Mouse (Mus musculus) embryonic stem cell, embryonic (primary cell): ENCODE measurements at regions not wholly inside any gene's neighbourhood (a gene's known extent, or its start where the extent isn't known, plus 50 kb on each side); places are given as distances from the start of the nearest gene placed in this dataset.

Experiments used
- CTCF ChIA-PET, 4 experiments: fragments of 300-600 bp in 2 of 4; fragments of 350-600 bp in 2 of 4; sonication (Branson Sonifier 250); formaldehyde crosslinking; loops; one replicate each; lab custom pipeline; 2022; ENCODE audit warnings: inconsistent platforms in 2 of 4; lab: Charles Lee
- POLR2A ChIA-PET, 4 experiments: fragments of 300-600 bp in 2 of 4; fragments of 350-600 bp in 2 of 4; sonication (Branson Sonifier 250); formaldehyde crosslinking; loops; one replicate each; lab custom pipeline; 2022; ENCODE audit warnings: antibody characterized with exemption in 4 of 4, inconsistent platforms in 1 of 4; lab: Charles Lee

DNA sequence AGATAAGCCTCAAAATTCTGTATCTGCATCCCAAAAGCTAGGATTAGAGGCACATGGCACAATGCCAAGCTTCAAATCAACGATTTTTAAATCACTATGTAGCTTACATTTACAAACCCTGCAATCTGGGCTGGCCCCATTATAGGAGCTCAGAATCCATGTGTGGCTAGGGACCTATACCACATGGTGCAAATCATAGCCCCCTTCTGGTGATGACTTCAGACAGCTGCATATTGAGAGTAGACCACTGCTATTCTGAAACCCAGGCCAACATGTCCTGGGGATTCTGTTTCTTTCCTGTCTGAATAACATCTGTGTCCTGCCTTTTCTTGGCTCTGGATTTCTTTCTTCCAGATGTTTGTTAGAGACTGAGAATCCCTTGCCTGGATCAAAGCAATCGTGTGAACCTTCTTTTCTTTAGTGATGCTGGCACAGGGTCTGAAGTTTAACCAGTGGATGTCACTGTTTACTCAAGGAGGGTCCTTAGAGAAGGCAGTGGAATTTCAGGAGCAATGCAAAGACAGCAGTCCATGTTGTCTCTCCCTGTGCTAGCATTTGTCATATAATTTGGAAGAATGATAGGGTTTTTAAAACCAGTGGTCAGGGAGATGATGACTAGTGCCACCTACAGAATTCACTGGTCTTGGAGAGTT, 171.7 kb upstream of the Ghitm start:
- ChIA-PET POLR2A (no interaction called here), CTCF (no interaction called here)

DNA sequence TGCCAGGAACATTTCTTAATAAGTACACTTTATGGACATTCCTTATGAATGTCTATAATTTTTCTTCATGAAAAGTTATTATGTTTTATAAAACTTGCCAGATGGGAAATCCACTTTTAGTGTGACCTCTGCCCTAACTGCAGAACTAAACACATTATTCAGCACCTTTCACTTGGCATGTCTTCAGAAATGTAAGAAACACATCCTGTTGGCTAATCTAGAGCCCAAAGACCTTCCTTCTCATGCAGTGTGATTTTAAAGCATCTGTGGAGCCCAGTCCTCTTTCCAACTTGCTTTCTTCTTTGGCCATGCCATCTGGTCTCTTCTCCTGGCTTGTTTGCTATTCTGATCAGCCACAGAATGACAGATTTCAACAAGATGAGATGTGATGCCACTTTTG, 163.6 kb upstream of the Ghitm start:
- CTCF ChIA-PET: no interaction called here
- POLR2A ChIA-PET: no interaction called here

DNA sequence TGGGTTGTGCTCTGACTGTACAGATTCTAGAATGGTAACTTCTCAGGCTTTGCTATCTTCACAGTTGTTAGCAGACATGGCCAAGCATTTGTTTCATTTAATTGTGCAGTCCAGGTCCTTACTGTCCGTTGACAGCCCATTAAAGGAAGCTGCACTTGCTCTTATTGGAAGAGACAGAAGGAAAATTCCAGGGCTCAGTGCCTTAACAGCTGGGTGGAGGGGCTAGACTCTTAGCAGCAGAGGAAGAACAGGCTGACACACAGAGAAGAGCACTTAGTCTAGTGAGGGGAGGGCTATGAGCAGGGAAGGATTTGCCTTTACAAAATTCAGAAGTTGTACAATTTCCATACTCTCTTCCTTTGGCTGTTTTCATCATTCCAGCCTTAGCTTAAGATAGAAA, 161.5 kb upstream of the Ghitm start:
- POLR2A ChIA-PET: no interaction called here
- CTCF ChIA-PET: no interaction called here

DNA sequence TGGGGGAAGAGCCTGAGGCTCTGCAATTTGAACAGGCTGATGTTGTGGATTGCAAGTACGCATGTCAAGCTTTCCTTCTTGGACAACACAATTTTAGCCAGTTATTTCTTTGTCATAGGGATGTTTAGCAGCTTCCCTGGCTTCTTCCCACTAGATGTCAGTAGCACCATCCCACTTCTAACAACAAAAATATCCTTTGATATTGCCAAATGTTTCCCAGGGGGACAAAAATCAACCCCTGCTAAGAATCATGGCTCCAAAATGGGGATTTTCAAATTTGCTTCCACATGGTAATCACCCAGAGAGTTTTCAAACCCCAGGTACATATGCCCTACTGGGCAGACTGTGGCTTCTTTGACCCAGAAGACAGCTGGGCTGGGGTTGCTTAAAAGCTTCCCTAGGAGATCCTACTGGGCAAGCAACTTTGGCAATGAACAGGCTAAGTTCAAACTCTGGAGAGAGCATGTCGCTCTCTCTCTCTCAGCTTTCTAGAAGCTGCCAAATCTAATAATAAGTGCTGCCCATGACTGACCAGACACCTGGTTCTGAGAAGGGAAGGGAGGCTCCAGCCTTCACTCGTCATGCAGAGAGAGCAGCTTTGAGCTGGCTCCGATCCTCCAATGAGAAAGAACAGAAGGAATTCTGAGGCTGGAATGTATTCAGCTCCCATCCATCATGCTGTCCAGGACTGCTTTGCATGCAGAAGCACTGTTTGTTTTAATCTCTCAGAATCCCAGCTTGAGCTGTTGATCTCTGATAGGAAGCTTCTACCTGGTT, 157.2 kb upstream of the Ghitm start:
- POLR2A ChIA-PET: interaction anchor here in 1 of 4 experiments (0.6 kb wide), 1 partner anchor 418 kb away, joined by 7 read pairs; no protein-coding TSS in a partner anchor

DNA sequence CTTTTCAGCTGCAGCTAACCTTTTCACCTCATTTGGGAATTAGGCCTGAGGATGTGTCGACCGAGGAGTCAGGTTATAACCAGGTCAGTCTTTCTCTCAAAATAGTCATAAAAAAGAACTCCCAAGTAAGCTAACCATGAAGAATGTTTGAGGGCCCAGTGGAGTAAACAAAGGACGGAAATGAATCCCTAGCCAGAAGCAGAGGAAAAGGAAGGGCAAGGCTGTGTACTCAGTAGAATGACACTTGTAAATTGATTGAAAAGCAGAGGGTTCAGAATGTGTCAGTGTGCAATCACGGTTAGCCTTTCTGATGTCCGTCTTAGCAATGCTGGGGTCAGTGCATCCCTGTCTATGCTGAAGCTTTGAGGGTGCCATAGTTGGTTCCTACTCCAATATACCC, 149.3 kb upstream of the Ghitm start:
- ChIA-PET CTCF (no interaction called here), POLR2A (no interaction called here)

More for the DNA sequence above, 157.2 kb upstream of the Ghitm start:
- CTCF ChIA-PET: no interaction called here

DNA sequence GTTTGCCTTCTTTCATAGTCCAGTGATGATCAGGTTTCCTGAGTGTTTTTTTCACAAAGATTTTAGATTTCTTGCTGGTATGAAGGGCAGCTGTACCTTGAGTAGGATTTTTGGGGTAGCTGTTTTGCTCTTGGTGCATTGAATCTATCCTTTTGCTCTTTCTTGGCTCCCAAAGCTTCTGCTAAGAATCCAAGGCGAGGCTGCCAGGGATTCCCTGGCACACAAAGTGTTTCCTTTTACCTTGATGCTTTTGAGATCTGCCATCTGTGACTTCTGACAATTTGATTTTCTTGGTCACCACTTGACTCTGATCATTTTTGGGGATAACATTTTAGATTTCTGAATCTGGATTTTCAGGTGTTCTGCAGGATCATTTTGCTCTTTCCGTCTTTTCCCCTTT, 144.3 kb upstream of the Ghitm start:
- ChIA-PET CTCF (no interaction called here), POLR2A (interaction anchor here in 1 of 4 experiments (0.6 kb wide), 1 partner anchor 192 kb away, joined by 3 read pairs; no protein-coding TSS in a partner anchor)

DNA sequence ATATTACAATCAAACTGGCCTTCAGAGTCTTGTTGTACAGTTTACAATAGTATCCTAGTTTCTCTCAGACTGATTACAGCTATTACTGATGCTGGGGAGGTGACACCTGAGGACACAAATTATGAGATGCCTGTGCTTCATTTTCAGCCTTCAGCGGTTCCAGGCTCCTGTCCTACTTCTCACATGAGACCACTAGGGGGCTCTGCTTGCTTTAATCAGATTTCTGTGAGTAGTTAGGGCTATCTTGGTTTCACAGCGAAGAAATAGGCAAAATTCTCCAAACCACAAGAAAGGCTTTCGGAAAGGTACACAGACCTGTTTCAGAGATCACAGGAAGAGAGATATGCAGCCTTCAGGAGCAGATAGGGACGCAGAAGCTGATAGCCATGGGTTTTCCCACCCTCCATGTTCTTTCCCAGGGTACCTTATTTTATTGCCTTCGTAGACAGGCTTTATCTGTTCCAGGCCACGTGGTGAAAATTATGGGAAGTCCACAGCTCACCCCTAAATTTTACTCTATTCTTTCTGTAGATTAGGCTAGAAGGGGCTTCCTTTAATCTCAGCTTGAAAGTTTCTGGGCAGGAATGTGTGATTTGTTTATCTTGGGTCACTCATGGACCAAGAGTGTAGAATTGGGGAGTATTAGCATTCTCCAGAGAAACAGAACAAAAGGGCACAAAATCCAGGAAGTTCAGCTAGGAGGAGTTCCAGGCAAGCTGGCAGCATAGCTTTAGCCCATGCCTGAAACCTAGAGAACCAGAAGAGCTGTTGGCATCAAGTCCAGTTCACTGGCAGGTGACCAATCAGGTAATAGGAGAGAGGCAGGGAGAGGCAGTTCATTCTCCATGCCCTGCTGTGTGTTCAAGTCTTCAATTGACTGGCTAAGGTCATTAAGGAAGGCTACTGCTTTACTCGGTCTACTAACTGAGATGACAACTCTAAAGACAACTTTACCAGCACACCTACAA, 141.9 kb upstream of the Ghitm start:
- CTCF ChIA-PET: interaction anchor here in 2 of 4 experiments (0.8 to 0.9 kb wide), 2 partner anchors 39 to 70 kb away, joined by 3 read pairs; no protein-coding TSS in a partner anchor
- POLR2A ChIA-PET: no interaction called here

DNA sequence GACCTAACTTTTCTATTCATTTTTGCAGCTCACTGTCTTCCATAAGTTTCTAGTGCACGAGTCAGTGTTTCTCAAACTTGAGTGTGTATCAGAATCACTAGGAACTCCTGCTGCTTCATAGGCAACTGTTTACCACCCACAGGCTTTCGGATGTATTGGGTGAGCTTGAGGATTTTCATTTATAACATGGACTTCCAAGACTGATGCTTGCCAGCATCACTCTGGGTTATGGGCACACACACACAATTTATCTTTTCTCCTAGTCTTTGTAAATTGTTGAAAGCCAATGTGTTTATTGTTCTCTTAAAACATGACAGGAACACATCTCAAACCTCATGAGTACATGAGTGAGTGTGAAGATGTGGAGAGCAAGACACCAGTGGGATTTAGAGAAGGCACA, 137.0 kb upstream of the Ghitm start:
- ChIA-PET CTCF (no interaction called here), POLR2A (no interaction called here)

DNA sequence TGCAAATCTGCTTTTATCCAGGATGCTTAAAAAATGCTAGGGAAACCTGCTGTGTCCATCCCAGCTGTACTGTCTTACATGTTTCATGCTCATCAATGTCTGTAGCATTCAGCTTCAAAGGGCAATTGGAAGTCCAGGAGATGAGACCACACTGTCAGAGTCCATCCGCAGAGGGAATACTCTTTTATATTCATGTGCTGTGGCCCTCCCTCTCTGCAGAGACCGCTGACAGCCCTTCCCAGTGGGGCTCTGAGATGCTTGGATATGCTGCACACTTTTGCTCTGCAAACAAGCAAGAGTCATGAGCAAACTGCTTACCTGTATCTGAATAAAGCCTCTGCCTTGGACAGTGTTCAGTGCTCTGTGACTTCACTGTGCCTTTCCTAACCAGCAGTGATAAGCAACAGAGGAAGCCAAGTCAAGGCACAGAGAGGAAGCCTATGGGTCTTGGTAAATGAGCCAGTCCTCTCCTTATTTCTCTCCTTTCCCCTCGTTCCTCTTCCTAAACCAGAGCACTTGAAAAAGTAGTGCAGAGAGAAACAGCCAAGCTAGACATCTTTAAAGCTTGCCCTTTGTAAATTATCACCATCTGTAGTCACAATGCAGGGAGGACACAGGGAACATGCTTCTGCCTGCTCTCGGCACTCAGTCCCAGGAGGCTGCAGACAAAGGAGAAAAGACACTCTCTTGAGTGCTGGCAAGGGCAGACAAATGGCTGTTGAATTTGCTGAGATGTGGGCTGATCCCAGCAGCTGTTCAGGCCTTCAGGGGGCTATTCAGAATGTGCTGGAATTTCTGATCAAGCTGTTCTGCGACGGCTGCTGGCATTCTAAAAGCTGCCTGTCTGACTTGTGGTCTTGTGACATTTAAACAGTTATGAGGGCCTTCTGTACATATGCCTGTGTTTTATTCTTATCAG, 136.2 kb upstream of the Ghitm start:
- CTCF ChIA-PET: no interaction called here

DNA sequence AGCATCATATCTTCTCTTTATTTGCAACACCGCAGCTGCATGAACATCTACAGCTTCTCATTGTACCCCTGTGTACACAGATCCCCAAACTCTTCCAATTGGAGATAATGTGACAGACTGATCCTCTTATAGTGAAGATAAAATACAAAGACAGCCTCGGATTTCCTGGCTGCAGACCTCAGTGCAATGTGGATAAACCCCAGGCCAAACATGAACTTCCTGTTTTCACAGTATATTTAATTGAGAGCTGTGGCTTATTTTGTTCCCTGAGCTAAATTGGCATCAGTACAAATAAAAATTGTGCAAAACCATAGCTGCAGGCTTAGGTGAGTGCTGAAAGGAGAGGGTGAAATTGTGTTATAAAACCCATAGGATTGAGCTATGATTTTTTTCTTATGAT, 134.8 kb upstream of the Ghitm start:
- CTCF ChIA-PET: no interaction called here
- POLR2A ChIA-PET: no interaction called here

More for the DNA sequence above, 136.2 kb upstream of the Ghitm start:
- POLR2A ChIA-PET: no interaction called here

DNA sequence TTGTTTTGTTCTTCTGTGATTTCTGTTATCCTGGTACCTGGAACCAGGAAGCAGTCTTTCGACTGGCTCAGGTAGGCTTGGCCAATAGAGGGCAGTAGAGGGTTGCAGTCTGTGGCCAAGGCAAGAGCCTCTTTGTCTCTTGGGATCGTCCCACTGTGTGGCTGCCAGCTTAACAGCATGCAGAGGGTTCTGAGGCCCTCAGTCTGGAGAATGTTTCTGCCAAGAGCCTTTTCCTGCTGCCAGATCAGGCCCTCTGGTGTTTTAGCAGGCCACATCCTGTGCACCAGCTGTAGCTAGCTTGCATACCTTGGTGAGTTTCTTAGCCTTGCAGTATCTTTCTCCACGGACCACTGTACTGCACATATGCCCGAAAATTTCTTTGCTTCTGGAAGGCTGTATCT, 103.6 kb upstream of the Ghitm start:
- ChIA-PET POLR2A (interaction anchor here in 1 of 4 experiments (0.7 kb wide), 1 partner anchor 35 kb away, joined by 4 read pairs; no protein-coding TSS in a partner anchor), CTCF (interaction anchor here in 3 of 4 experiments (0.6 to 1.7 kb wide), 7 partner anchors 9 to 828 kb away, joined by 3 to 6 read pairs (median 3); no protein-coding TSS in a partner anchor)

DNA sequence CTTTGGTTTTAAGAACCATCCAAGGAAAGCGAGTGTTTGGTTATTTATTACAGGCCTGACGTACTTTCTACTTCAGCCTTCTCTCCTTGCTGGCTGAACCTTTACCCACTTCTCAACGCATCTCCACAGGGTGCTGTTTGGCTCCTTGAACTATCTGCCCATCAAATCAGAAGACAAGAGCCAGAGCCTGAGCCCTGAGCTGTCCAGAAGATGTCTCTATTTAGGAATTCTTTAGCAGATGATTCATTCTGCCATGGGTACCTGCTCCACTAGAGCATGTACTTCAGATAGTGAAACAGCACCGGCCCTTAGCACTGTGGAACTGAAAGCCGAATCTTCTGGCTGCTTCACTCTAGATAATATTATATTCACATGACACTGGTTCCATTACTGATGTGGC, 102.1 kb upstream of the Ghitm start:
- CTCF ChIA-PET: no interaction called here
- POLR2A ChIA-PET: no interaction called here

DNA sequence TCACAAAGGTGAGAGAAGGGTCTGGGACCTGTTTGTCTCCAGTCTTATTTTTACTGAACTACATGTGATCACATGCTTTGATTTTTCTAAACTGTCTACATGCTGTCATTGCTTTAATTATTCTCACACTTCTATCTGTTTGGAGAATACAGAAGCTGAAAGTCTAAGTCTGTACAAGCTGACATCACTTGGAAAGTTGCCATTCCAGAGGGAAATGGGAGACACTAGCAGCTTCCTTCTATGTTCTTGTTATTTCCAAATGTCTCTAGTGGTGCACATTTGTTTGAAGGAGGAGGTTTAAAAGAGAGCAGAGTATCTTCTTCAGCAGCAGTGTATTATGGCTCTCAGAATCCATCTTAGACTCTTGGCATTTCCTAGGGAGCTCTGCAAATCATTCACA, 73.2 kb upstream of the Ghitm start:
- ChIA-PET POLR2A (no interaction called here), CTCF (no interaction called here)

DNA sequence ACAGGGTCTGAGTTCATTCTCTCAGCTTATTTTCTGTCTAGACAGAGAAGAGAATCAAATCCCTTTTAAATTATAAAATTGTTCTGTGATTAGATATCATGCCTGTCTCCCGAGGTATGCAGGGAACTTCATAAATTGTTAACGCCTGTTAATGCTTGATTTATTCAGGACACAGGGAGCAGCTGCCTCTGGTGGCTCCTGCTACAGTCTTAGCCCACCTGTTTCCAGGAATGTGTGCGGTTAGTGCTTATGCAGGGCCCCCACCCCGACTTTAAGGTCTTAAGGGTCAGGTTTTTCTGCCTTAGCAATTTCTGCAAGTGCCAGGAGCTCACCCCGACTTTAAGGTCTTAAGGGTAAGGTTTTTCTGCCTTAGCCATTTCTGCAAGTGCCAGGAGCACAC, 54.7 kb upstream of the Ghitm start:
- CTCF ChIA-PET: no interaction called here
- POLR2A ChIA-PET: no interaction called here
